Mouse (Mus musculus) heart, postnatal 25 days (tissue): Measurements from ENCODE around the gene Tmem216. TPM values are rescaled to one million over a fixed set of nuclear protein-coding genes. Genes with fewer than 3 reads are reported as not detected.
"Not testable (repeated sequence)": the region's sequence is repeated elsewhere in the genome, so short reads cannot be mapped to it uniquely, and the experiment has no call there.

Source experiments
- DNase-seq: peaks from one replicate; pipeline ENCODE4 v3.0.0; 2022; ENCODE audit warnings: low spot score
- intact Hi-C: fragments of 180-260 bp; cut with DNase I; formaldehyde crosslinking; loops from one replicate; pipeline ENCODE4 v1.15.1; 2025
- total RNA-seq, 2 experiments: library from RNA; stranded (reverse); gene quantifications; 2 replicates each; pipeline ENCODE4 v1.2.3; 2021

Tmem216 gene
- total RNA-seq, 2 experiments from 2014 or later = 4.1 to 4.6 TPM

DNA sequence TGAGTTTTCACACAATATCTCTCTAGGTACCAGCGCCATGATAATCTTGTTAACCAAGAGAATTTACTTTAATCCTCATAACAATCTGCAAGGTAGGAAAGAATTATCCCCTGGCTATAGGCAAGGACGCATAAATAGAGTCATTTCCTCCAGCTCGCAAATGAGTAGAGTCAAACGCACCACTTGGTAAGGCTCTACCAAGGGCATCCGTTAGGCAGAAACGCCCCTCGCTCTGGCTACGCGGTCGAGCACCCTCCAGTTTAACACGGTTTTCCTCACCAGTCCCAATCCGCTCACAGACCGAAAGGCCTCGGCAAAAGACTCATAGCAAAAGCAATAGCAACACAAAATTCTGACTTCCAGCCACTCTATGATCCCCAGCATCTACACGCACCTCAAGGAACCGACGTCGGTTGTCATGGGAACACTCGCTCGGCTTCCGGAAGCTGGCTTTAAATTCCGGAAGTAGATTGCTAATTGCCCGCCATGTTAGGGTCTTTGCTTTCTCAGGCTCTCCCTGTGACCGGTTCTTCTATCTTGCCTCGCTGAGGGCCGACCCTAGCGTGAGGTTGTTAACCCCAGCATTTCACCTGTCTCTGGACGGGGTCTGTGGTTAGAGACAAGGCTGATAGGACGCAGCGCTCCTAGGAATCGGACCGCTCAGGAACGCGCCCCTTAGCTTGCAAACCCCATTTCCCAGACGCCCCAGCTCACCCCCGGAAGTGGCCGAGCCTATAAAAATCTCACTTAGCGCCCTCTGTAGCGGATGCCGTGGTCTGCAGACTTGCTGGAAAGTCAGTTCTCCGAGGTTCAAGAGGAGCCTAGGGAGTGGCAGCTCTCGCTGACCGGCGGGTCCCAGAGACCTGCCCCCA lies 20.9 kb upstream of the Tmem216 start, which contains the start of the genes Cyb561a3 and Tmem138:
Cyb561a3 (plus strand) TSS at position 483 of the 872 bp plus-strand sequence.
Tmem138 (minus strand) TSS at position 673 of the 872 bp plus-strand sequence.
- intact Hi-C loops = loop anchor here (1.0 kb wide), 1 partner anchor 27 kb away; no protein-coding TSS in a partner anchor

DNA sequence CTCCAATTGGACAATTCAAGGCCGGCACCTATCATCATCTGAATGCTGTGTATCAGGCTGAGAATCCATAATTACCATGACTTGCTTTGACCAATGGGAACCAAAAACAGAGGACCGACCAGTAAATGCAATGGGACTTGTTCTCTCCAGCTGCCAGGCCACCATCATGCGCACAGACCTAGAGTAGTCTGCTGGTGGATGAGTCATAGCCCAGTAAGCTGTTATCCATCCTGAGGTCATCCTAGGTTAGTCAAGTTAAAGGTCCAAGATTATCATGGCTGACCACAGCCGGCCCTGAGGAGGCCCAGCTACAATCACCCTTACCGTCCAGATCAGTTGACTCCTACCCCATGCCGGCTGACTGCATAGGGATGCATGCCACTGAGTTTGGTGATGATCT lies 13.6 kb upstream of the Tmem216 start:
- no peak for DNase-seq
- intact Hi-C loops = no loop called here

More for the DNA sequence above, 20.9 kb upstream of the Tmem216 start, which contains the start of the genes Cyb561a3 and Tmem138:
- peak; percentile 86 for DNase-seq

DNA sequence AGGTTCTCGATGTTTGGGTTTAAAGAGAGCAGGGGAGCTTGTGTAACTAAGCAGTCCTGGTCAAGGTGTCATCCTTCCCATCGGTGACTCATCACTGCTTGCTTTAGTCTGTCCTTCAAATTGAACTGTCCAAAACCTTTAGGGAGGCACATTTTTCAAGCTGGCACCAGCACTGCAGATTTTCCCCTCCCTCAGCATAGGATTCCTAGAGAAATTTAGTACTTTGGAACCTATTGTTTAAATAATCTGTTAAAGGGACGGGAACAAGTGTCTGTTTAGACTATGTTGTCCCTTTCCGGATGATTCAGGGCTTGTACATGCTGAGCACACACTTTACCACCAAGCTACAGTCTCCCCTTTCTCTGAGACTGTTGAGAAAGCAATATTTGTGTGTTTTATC lies 9.2 kb upstream of the Tmem216 start:
- no peak for DNase-seq
- intact Hi-C loops = no loop called here

DNA sequence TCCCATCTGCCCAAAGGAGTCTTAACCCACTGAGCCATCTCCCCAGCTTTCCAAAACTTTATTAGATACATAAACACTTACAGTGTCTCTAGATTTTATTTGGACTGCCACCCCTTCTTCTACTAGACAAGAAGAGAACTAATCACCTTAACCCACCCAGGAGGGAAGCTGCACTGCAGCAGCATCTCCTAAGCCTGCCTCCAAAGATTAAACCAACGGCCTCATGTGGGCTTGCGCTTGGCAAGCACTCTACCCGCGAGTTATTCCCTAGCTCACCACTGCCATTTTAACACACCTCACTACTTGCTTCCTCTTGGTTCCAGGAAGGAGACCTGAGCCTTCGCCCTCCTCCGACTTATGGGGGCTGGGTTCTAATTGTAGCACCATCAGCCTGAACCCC lies 8.2 kb upstream of the Tmem216 start:
- no peak for DNase-seq
- intact Hi-C loops = no loop called here

DNA sequence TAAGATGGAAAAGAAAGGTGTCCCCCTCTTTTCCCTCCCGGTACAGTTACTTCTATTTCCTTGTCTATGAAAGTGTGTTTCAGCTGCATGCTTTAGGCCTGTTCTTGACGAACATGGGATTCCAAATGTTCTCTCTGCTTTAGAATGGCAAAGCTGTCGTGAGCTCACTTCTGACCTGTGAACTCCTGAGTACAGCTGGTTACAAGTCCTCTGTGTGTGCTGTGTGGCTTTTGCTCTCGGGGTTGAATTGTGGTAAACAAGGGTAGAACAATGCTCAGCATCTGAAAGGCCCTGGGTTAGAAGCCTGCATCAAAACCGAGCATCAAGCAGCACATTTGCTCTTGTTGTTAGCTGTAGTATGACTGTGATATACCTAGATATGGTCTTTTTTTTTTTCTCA lies 6.3 kb upstream of the Tmem216 start:
- DNase-seq = no peak
- intact Hi-C loops = no loop called here

DNA sequence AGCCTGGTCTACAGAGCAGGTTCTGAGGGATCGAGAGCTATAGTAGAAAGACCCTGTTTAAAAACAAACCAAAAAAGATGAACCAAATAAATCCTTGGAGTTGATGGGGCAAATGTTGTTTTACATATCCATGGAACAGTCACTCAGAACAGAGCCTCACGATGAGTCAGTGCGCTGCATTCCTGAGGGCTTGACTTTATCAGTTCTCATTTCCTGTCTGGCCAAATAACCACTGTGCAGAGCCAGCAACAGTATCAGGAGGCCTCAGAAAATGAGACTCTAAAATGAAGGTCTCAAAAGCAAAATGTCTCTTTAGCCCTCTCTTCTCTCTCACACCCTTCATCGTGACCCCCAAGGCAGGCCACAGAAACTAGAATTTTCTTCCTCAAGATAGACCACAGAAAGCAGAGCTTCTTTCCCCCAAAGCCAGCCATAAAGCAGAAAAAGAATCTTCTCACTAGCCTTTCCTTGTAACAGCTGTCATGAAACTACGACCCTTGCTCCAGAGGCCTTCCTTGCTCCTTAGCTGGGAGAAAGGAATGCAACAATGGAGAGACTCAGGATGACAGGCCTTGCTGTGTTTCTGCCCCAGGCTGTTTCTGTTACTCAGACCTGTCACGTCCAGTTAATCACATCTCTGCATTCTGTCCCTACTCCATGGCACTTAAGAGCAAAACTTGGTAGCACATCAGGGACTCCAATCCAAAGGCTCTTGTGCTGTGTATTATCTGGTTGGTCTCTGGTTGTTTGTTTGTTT lies 5.7 kb upstream of the Tmem216 start:
- intact Hi-C loops = no loop called here
- DNase-seq = peak; percentile 46

DNA sequence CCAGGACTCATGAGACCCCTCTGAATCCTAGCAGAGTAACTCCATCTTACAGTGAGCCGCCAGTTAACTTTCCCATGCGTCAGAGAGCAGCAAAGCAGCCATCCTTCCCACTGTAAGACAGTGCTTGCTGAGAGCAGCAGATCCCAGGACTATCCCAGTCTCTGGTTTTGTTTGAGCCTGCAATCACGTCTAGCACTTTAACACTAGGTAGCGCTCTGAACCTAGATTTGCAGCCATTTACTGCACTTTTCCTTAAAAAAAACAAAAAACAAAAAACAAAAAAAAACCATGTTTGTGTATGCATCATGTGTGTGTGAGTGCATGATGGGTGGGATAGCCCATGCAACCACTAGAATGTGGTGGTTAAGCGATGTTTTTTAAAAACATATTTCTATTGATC lies 4.1 kb upstream of the Tmem216 start:
- intact Hi-C loops = no loop called here
- DNase-seq = no peak

DNA sequence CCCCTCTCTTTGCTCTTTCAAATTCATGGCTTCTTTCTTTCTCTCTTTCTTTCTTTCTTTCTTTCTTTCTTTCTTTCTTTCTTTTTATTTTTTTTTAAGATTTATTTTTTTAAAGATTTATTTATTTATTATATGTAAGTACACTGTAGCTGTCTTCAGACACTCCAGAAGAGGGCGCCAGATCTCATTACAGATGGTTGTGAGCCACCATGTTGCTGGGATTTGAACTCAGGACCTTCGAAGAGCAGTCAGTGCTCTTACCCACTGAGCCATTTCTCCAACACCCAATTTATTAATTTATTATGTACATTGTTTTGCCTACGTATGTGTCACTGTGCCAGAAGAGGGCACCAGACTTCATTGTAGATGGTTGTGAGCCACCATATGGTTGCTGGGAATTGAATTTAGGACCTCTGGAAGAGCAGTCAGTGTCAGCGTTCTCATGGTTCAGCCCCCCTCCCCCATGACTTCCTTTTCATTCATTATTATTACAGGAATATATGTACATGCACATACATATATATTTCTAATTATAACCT lies 1.9 kb upstream of the Tmem216 start:
- not testable (repeated sequence) for DNase-seq
- intact Hi-C loops = loop anchor here (2.0 kb wide), 1 partner anchor 47 kb away; the partner anchor contains the start of genes Ddb1 and Tkfc

DNA sequence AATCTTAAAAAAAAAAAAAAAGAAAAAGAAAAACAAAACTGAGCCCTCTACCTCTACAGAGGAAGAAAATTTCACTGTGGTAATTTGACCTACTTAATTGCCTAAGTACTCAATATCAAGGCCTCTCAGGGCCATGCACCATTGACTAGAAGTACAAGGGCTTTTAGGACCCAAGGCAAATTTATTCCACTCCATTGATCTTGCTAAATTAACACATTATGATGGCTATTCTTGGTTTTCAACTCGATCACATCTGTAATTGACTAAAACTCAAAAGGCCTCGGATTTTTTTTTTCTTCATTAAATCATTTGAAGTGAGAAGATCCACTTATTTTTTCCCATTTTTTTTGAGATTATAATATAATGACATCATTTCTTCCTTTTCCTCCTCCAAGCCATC lies 1.4 kb upstream of the Tmem216 start:
- intact Hi-C loops = loop anchor here (2.0 kb wide), 1 partner anchor 47 kb away; the partner anchor contains the start of genes Ddb1 and Tkfc
- no peak for DNase-seq

DNA sequence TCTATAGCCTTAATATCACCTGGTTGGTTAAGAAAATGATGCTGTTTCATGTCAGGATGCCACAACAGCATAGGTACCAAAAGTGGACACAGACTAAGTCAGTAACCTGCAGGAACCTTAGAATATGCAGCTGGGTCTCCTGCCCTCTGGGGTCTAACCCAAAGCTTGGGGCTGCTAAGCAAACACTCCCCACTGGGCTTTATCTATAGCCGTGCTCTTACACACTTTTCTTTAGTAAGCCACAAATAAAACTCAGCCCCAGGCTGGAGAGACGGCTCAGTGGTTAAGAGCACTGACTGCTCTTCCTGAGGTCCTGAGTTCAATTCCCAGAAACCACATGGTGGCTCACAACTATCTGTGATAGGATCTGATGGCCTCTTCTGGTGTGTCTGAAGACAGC lies 963 bp upstream of the Tmem216 start:
- intact Hi-C loops = loop anchor here (2.0 kb wide), 1 partner anchor 48 kb away; the partner anchor contains the start of genes Ddb1 and Tkfc
- no peak for DNase-seq

DNA sequence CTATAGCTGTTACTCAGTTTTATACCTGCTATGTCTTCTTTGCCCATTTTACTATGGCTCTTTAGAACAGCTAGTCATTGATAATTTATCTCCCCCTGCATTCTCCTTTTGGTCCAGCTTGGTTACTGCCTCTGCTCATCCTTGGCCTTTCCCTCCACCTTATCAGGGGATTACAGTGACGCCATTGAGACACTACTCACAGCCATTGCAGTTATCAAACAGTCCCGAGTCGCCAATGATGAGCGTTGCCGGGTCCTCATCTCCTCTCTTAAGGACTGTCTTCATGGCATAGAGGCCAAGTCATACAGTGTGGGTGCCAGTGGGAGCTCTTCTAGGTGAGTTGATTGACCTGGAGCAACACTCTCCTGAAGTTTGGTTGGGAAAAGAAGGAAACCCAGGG lies 16.6 kb downstream of the Tmem216 start:
- DNase-seq = no peak
- intact Hi-C loops = no loop called here

DNA sequence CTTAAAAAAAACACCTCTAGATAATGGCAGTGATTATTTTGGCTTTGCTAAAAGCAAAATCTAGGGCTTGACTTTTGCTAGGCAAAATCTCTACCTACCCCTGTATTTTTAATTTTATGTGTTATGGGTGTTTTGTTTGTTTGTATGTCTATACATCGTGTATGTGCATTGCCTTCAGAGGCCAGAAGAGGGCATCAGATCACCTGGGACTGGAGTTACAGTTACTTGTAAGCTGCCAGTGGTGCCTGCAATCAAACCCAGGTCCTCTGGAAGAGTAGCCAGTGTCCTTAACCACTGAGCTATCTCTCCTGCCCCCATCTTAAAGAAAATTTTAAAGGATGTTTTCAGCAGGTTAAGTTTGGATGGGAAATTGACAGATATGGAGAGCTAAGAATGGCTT lies 26.0 kb downstream of the Tmem216 start:
- no peak for DNase-seq
- intact Hi-C loops = no loop called here

DNA sequence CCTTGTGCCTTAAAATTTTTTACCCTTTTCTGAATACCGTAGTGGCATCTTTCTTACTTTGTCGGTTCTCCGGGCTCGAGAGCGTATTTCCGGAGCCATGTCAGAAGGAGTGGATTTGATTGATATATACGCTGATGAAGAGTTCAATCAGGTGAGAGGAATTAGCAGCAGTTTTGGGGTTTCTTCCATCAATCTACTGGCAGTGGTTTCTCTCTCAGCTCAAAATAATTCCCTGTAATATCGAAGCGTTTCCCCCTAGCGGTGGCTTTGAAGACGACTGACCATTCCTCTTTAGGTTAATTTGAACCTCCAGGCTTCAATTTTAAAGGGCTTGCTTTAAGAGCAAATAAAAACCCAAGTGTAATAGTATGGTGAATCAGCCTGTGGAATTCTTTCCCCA lies 30.1 kb downstream of the Tmem216 start, which contains the start of gene Sdhaf2:
Sdhaf2 (minus strand) TSS at position 233 of the 400 bp plus-strand sequence.
- DNase-seq = no peak
- intact Hi-C loops = loop anchor here (2.0 kb wide), 1 partner anchor 29 kb away; no protein-coding TSS in a partner anchor

DNA sequence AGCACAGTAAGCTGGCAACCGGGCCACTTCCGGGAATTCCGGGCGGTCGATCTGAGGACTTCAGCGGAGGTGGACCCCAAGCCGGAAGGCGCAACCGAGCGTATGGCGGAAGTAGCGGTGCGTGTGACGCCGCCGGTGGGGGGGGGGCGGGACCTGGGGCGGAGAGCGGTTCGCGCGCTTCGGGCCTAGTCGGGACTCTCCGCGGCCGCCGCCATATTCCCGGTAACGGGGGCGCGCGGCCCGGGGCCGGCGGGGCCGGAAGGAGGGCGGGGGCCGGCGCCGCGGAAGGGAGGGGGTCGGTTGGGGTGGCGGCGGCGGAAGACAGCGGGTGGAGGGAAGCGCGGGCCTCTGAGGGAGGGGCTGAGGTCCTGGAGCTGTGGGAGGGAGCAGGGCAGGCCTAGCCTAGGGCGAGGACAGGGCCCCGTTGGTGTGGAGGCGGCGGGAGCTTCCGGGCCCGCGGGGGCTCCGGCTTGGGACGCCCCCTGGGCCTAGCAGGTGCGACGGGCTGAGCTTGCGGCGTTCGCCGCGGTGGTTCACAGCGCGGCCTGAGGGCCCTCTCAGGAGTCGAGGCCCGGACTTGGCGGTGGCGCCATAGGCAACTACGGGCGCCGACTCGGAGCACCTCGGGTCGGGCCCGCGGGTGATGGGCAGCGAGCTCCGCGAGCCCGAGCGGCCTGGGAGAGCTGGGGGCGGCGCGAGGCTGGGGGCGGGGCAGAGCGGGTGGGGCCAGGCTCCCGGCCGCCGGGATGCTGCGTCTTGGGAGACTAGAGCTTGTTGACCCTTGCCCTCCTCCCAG lies 30.7 kb downstream of the Tmem216 start, which contains the start of gene Cpsf7:
Cpsf7 (plus strand) TSS at position 161 of the 796 bp plus-strand sequence.
- intact Hi-C loops = no loop called here
- DNase-seq = peak; percentile 86

DNA sequence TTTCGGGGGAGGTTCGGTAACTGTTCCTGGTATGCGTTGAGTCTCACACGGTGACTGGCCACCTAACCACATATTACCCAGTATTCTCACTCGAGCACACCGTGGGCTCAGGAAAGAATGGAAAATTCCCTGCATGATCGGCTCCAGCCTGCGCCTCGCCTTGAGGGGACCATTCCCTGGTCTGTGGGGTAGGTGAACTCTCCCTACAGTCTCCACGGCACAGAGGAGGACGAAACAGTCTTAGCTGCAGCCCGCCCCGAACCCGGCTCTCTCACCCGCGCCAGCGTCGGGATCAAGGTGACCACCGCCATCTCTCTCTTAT lies 31.3 kb downstream of the Tmem216 start:
- intact Hi-C loops = no loop called here
- DNase-seq = no peak

DNA sequence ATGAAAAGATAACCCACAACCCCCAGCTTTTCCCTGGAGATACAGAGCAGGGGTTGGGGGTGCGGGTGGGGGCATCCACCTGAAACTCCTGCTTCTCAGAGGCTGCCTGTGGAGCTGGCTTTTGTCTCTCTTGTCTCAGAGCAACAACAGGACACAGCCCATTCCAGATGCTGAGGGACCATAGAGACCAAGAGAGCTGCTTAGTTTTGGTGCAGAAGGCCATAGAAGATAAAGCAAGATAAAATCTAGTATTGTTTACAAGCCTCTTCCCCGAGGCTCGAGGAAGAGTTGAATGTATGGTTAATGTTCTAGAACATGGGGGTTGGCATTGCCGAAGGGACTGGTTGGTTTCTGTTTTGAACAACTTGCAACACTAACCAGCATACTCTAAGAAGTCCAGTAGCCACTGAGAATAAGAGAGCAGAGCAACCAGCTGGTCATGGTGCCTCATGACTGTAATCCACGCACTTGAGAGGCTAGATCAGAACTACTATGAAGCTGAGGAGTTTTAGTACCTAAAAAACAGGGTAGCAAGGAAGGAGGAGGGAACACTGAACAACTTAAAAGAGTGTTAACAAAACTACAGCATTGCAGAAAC lies 32.5 kb downstream of the Tmem216 start:
- intact Hi-C loops = no loop called here
- DNase-seq = no peak

DNA sequence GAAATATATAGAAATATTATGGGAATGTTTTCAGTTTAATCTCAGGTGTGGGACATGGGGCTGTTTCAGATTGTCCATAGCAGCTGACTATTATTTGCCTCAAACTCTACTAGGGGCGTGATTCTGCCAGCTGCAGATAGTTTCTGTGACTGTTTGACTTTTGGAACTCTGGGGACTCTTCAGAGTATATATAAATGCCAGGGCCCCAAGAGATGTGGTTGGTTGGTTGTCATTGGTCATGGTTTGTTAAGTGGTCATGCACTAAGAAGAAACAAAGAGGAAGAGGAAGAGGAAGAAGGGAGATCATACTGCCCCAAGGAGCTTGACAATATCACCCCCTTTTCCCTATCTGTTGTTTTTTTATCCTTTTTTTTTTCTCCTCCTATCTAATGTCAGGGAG lies 34.1 kb downstream of the Tmem216 start:
- intact Hi-C loops = no loop called here
- no peak for DNase-seq

DNA sequence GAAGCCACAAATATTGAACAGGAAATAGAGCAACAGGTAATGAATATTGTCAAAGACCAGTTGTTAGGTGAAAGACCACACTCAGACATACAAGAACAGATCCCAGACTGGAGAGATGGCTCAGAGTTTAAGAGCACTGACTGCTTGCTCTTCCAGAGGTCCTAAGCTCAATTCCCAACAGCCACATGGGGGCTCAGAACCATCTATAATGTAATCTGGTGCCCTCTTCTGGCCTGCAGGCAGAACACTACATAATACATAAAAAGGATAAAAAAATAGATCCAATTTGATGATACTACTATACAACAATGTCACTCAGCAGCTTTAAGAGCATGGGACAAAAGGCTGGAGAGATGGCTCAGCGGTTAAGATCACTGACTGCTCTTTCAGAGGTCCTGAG lies 35.7 kb downstream of the Tmem216 start:
- intact Hi-C loops = no loop called here

DNA sequence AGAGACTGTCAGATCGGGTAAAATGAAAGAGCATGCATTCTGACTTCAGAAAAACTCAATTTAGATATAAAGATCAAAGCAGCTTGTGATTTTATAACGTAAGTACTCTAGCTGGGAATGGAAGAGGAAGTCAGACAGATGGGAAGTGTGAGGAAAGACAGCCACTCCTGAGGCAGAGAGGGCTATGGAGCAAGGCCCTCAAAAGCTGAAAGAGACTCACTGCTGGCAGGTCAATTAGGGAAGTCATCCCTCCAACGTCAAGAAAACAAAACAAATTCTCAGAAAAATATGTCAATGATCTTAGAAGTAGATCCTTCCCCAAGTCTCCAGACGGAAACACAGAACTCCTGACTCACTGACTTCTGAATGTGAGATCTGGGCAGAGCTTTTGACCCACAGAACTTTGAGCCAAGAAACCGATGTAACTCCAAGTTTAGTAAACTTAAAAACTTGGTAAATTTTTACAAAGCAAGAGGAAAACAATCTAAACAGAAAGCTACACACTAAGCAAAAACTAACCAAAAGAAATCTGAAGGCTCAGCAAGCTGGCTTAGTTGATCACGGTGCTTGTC lies 45.2 kb downstream of the Tmem216 start:
- intact Hi-C loops = no loop called here
- DNase-seq = no peak

More for the DNA sequence above, 35.7 kb downstream of the Tmem216 start:
- DNase-seq = no peak
